Mouse (Mus musculus): ENCODE results near the gene Ints3.

Ints3 gene

GRCm38 (mm10) chr3:90389511-90390490 lies 43.6 kb downstream of the Ints3 start, which contains the start of gene Slc27a3:
Slc27a3 (minus strand) TSS chr3:90389938.
- DNase-seq = peak; percentile 42

GRCm38 (mm10) chr3:90388726-90389510 lies 44.5 kb downstream of the Ints3 start:
- peak; percentile 18 for DNase-seq

GRCm38 (mm10) chr3:90388192-90388591 lies 45.2 kb downstream of the Ints3 start:
- DNase-seq = no peak

GRCm38 (mm10) chr3:90387483-90387882 lies 45.9 kb downstream of the Ints3 start:
- DNase-seq = no peak

- no peak for DNase-seq
Measured at GRCm38 (mm10) chr3:90386817-90387216, 46.6 kb downstream of the Ints3 start.

GRCm38 (mm10) chr3:90384851-90385375 lies 48.5 kb downstream of the Ints3 start:
- no peak for DNase-seq

- DNase-seq = no peak
Measured at GRCm38 (mm10) chr3:90383690-90384089, 49.7 kb downstream of the Ints3 start.

GRCm38 (mm10) chr3:90381727-90382126 lies 51.7 kb downstream of the Ints3 start:
- no peak for DNase-seq

GRCm38 (mm10) chr3:90378496-90378895 lies 54.9 kb downstream of the Ints3 start:
- DNase-seq = no peak

- DNase-seq = no peak
Measured at GRCm38 (mm10) chr3:90376247-90376585, 57.2 kb downstream of the Ints3 start.

- no peak for DNase-seq
Measured at GRCm38 (mm10) chr3:90375562-90376246, 57.7 kb downstream of the Ints3 start.

- DNase-seq = no peak
Measured at GRCm38 (mm10) chr3:90374368-90374767, 59.1 kb downstream of the Ints3 start.

- peak; percentile 81 for DNase-seq
Measured at GRCm38 (mm10) chr3:90373432-90374028, 59.9 kb downstream of the Ints3 start.

GRCm38 (mm10) chr3:90372817-90373216 lies 60.6 kb downstream of the Ints3 start:
- DNase-seq = no peak

- DNase-seq = no peak
Measured at GRCm38 (mm10) chr3:90371857-90372256, 61.6 kb downstream of the Ints3 start.

- no peak for DNase-seq
Measured at GRCm38 (mm10) chr3:90369041-90369440, 64.4 kb downstream of the Ints3 start.

- DNase-seq = no peak
Measured at GRCm38 (mm10) chr3:90367001-90367632, 66.3 kb downstream of the Ints3 start.

- DNase-seq = no peak
Measured at GRCm38 (mm10) chr3:90362346-90362745, 71.1 kb downstream of the Ints3 start.

GRCm38 (mm10) chr3:90361476-90361875 lies 71.9 kb downstream of the Ints3 start:
- DNase-seq = no peak

- DNase-seq = no peak
Measured at GRCm38 (mm10) chr3:90359230-90359629, 74.2 kb downstream of the Ints3 start.

GRCm38 (mm10) chr3:90357959-90358358 lies 75.5 kb downstream of the Ints3 start:
- DNase-seq = no peak

- DNase-seq = no peak
Measured at GRCm38 (mm10) chr3:90347847-90348246, 85.6 kb downstream of the Ints3 start.
